Mouse (Mus musculus) right cerebral cortex, adult 2 months (tissue): ENCODE measurements at regions not wholly inside any gene's neighbourhood (a gene's known extent, or its start where the extent isn't known, plus 50 kb on each side); places are given as distances from the start of the nearest gene placed in this dataset.

ENCODE experiments used
- DNase-seq, 2 experiments: peaks; one replicate each; pipeline ENCODE4 v3.0.0; 2021 to 2022; ENCODE audit warnings: low spot score in 2 of 2

DNA sequence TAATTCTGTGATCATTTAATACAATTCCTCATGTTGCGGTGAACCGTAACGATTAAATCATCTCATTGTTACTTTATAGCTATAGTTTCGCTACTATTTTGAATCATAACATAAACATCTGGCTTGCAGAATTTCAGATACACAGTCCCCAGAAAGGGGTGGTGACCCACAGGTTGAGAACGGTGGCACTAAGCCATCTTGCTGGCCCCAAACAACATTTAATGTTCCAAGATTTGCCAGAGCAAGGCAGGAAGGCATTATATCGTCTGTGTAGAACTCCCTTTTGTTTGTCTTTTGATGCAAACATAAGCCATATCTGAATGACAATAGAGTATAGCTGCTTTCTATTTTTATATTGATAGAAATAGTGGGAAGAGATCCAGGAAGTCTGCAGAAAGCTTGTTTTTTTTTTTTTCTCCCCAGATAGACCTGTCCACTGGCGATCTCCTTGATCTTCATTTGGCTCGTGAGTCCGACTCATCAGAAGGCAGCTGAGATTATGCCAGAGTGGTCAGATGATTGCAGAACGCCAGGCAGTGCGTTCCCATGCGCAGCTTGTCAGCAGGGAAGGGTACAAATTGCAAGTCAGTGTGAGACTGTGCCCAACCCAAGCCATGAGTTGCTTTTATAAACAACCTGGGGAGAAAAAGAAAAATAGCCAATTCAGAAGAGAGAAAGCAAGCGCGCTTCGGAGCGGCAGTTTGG lies 213.9 kb downstream of the Dok5 start:
- DNase-seq = no peak

DNA sequence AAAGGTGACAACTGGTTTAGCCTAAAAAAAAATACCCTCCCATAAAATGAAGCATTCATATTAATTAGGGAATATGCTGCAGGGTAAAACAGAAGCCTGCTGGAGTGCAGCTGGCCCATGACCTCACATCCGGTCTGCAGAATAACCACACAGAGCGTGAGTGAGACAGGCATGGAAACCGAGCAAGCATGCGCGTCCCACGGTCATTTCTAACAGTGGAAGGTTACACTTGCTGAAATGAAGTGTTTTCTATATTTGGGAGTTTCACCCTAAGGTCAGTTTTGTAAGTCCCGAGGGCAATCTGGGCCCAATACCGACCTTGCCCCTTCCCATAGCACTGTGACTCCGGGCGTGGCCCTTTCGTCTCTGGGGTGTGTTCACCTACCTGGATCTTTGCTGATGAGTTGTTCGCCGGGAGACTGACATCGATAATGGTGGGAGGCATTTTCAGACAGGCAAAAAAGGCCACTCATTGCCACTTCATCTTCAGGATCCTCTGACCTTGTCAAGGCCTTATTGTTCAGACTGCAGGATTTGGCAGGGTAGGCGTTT lies 214.6 kb downstream of the Dok5 start:
- no peak for DNase-seq

GRCm38 (mm10) chr2:170947236-170947635 lies 215.6 kb downstream of the Dok5 start:
- DNase-seq = no peak

DNA sequence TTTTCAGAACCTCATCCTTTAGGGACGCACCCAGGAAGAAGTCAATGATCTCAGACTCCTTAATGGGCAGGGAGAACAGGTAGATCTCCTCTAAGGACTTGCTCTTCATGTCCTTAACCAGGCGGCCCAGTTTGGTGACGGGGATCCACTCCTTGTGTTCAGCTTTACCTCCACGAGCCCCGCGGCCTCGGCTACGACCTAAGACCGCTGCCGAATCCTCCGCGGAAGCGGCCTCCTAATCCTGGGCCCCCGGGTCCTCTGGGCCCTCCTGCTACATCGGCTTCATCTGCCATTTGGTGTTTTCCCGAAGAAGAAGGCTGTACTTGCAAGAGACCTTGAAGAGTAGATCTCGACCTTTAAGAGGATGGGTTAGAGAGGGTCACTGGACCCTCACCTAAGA lies 223.0 kb downstream of the Dok5 start:
- no peak for DNase-seq

DNA sequence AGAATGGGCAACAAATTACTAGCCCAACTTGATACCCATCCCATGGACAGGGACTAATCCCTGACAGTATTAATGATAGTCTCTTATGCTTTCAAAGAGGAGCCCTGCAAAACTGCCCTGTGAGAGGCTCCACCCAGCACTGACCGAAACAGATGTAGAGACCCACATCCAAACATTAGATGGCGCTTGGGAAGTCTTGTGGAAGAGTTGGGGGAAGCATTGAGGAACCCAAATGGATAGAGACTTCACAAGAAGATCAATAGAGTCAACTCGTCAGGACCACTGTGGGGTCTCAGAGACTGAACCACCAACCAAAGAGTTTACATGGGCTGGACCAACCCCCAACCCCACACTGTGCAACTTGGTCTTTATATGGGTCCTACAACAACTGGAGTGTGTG lies 225.2 kb downstream of the Dok5 start:
- DNase-seq = no peak

GRCm38 (mm10) chr2:170960396-170960795 lies 228.8 kb downstream of the Dok5 start:
- no peak for DNase-seq

DNA sequence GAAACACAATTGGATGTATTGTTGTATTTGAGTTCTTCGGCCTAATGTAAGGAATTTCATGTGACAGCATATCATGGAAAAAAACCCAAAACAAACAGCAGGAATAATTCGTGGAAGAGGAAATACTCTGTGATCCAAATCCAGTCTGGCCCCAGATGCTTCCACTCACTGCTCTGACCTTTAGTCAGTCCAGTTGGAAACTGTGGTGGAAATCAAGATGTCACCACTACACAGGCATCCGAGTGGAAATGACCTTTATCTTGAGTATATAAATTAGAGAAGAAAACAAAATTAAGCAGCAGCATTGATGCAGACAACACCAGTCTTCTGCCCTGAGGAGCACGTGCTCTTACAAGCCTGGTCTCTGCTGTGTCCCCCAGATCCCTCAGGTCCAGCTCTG lies 230.9 kb downstream of the Dok5 start:
- no peak for DNase-seq

DNA sequence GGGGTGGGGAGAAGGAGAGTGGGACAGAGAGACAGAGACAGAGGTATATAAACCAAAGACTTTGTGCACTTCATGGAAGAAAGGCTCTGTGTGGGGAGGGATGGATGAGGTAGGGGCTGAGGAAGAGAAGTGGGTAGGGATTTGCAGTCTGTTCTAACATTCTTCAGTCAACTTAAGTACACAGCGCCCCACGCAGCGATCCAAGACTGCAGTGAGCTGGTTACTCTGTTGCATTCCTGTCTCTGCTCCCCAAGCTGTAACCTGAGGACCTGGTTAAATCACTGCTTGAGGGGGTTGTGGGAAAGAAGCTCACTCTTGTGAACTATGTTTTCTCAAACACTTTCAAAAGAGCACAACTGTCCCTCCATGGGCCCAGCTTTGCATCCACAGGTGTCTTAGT lies 237.8 kb downstream of the Dok5 start:
- DNase-seq = no peak

DNA sequence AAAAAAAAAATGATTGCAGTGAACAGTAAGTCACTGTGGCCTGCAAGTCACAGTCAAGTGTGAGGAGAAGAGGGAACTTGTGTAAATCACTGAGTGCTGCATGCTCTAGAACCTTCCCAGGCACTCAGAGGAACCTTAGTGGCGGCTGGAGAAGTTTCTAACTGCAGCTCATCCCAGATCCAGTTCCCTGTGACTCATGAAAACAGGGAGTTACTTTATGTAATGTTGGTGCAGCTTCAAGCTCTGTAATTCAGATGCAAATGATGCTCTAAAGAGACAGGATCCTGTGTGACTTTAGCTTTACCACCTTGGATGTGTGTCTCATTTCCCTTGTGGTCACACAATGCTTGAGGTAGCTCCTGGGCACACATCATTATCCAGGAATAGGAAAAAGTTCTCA lies 253.8 kb downstream of the Dok5 start:
- peak; percentile 3 for DNase-seq

DNA sequence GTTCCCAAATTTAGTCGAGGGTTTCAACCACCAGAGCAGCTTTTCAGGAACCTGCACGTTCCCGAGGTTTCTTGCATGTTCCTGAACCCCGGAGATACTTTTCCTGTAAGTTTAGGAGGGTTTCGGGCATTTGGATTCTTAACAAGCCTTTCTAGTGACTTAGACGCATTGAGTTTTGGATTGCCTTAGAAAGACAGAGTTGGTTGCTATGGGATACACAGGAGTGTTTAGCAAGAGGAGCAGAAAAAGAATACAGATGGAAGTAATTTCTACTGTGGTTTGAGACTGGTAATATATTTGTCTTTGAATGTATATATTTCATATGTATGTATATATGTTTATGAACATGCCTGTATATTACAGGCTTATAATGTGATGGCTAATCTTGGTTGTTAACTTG lies 266.8 kb downstream of the Dok5 start:
- no peak for DNase-seq

DNA sequence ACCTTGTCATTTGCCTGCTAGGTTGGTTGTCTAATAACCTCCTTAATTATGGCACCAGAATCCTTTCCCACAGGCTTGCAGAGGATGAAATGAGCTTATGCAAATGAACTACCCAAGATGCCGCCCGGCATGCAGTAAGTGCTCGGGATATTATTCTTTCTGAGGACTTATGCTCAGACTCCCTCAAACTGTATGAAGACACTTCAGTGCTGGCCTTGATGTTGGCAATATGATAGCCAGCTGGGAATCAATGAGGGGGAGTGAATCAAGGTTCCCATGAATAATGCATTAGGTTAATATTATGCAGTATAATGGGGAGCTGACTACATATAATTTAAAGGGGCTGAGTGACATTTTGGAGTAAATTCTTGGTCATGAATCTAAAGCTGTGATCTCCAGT lies 268.6 kb downstream of the Dok5 start:
- no peak for DNase-seq

DNA sequence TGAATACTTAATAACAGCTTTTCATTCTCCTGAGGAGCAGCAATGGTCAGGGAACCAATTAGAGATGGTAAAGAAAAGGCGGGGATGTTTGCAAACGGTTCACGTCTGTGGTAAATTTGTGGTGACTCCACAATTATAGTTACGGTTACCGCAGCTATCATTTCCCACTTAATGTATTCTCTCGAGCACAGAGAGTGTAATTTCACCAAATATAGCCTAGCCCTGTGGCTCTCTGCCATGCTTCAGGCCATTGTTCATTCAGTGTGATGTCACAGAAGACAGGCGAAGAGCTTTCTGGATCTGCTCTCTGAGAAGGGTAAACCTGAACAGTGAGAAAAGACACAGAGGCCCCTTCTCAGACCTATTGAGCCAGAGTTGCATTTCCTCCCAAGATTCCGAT lies 296.9 kb downstream of the Dok5 start:
- no peak for DNase-seq
